Mouse (Mus musculus): ENCODE results near the gene Gm11037.

The Gm11037 gene

DNA sequence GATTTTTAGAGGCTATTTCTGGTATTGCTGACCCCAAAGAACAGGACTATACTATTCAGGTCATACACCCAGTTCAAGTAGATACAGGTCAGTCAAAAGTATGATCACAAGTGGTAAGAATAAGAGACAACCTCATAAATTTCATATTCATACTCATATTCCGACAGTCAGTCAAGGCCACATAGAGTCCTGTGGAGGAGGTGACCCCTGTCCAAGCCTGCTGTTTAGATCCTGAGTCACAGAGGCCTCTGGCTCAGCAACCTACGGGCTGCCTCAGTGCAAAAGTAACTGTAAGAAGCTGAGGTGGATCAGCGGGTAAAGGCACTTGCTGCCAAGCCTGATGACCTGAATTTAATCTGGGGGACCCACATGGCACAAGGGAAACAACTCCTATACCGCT lies 20.7 kb downstream of the Gm11037 start:
- DNase-seq = no peak

GRCm38 (mm10) chr2:131156987-131157386 lies 23.7 kb downstream of the Gm11037 start:
- no peak for DNase-seq

DNA sequence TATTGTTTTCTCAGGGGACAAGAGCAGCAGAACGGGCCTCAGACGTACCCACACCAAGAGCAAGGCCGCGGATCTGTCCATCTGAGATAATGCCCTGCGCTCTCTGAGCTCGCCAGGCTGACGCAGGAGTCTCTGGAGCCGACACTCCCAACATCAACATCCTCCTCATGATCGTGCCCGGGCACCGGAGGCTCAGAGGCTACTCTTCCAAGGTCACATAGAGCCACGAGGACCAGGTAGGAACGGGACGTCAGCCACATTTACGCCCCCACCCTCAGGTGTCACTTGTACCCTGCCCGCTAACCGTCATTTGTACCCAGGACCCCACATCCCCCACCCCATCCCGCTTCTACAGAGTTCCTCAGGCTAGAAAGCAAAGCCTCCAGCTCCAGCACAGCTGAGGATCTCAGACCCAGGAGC lies 26.2 kb downstream of the Gm11037 start:
- DNase-seq = no peak

DNA sequence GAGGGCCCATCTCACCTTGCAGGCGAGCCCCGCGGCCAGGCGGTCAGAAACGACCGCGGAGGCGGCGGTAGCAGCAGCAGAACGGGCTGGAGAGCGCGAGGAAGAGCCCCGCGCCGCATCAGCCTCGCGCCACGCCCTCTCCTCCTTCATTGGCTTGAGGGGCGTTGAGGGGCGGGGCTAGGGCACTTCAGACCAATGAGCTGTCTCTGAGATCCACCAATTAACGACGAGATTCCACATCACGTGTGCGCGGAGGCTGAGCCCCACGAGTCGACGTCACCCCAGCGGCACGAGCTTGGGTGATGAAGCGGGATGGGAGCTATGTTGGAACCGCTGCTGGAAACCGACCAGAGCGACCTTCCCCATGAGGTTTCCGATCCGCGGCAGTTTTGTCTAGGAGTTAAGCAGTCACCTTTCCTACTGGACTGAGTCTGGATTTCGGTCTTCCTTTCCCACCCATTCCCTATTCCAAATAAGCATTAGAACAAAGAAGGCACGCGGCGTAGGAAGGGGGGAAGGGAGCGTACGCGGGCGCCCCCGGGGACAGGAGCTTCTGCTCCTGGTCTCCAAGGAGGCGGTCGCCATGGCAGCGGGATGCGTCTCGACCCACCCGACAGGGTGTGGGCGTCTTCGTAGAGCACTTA lies 26.8 kb downstream of the Gm11037 start, which contains the start of gene 1700037H04Rik:
TSS of gene 1700037H04Rik (minus strand) at position 144 of the 644 bp plus-strand sequence.
- peak; percentile 99 for DNase-seq

DNA sequence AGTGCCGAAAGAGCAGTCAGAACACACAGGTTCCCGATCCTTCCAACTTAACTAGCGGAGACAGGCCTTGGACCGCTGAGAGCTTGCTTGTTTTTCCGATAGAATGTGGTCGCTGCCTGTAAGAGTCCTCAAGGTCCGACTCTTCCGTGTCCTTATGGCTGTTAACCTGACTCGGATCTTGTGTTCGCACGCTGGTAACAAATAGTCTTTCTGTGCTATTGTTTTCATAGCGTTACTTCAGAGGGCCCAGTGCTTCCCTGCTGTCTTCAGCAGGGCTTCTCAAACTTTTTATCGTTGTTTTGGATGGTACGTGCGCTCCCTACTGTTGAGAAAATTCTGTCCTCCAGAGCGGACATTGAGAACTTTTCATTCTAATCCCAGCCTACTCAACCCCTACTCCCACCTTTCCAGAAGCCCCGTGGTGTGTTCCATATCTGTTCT lies 27.4 kb downstream of the Gm11037 start:
- DNase-seq = no peak

DNA sequence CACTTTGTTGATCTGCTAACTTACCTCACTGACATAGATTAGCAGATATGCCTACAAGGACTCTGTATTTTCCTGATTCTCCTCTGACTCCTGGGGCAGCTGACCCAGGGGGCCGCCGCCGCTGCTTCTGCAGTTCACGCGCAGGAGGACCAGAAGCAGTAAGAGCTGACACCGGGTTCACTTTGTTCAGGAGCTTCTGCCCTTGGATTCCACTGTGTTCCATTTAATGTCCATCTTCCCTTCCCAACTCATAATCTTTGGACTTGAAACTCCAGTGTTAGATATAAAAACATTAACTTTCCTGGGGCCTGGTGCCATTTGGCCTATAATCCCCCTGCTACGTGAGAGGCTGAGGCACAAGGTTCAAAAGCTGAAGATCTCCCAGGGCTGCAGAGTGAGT lies 30.6 kb downstream of the Gm11037 start:
- no peak for DNase-seq

DNA sequence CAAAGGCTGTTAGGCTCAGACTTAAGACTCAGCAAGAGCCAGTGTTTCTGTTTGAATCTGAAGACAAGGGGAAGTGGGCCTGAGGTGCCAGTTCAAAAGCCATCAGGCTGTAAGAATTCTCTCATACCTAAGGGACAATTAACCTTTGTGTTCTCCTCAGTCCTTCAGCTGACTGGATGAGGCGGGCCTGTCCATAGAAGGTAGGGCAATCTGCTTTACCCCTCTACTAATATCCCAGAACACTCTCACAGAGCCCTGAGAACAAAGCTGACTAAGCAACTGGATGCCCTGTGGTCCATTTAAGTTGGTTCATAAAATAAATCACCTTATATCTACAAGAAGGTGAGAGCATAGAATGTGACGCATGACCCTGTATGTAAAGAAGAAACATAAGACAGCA lies 32.9 kb downstream of the Gm11037 start:
- no peak for DNase-seq

GRCm38 (mm10) chr2:131167984-131168383 lies 34.7 kb downstream of the Gm11037 start:
- no peak for DNase-seq

DNA sequence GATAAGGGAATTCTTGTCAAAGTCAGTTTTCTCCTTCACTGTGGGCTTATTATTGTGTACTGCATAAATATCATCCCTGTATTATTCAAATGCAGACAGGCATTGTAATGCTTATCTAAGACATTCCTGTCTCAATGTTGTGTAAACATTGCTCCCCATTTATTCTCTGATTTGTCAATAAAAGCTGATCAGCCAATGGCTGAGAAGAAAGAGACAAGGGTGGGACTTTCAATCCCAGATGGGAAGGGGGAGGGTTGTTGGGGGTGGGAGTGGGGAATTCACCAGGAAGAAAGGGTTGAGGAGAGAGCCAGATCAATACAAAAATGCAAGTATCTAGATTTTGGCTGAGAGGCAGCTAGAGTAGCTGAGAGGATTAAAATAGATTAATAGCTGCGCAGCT lies 35.6 kb downstream of the Gm11037 start:
- DNase-seq = no peak

GRCm38 (mm10) chr2:131170936-131171335 lies 37.6 kb downstream of the Gm11037 start:
- DNase-seq = no peak

DNA sequence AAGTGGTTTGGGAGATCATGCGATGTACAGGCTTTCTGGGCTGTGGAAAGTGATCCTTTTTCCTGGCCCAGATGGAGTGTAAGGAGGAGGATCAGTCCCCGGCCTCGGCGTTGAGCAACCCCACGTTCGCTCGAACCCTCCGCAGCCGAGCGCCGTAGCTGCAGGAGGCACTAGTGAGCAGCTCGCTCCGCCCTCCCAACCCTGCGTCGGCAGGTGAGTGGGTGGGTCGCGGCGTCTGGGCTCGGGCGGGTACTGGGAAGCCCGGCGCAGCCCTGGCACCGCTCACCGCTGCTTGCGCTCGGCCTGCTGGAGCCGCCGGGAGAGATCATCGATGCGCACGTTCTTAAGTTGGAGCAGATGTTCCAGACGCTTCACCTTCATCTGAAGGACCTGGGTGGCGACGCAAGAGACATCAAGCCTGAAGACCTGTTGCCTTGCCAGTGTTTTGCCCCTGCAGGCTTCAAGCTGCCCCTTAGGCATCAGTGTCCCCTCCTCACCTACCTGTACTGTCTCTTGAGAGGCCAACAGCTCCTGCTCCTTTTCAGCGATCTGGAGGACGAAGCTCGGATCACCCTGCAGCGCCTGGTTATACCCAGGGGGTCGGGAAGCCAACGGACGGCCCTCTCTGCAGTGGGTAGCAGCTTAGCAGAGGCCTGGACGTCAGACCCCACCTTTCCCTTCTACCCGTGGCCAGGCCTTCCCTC lies 38.3 kb downstream of the Gm11037 start:
- no peak for DNase-seq

- DNase-seq = no peak
These were observed 39.0 kb downstream of the Gm11037 start for GRCm38 (mm10) chr2:131172322-131172721.

DNA sequence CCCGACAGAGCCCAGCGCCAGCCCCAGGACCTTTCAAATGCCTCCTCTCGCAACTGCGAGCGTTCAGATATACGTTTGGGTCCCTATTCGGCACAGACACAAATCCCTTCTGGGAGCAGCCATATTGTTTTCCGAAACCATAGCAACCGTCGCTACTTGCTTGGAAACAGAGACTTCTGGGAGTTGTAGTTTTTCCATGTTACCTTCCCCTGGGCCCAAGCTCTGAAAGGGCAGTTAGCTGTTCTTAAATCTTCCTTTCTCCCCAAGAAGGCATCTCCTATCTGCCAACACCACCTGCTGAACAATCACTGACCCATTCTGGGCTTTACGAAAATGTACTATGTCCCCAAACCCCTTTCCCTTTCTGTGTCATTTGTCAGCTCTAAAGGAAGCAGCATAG lies 41.4 kb downstream of the Gm11037 start:
- peak; percentile 93 for DNase-seq

- no peak for DNase-seq
These were observed 42.1 kb downstream of the Gm11037 start for GRCm38 (mm10) chr2:131175286-131175944.

- DNase-seq = no peak
These were observed 42.6 kb downstream of the Gm11037 start for GRCm38 (mm10) chr2:131175945-131176309.

DNA sequence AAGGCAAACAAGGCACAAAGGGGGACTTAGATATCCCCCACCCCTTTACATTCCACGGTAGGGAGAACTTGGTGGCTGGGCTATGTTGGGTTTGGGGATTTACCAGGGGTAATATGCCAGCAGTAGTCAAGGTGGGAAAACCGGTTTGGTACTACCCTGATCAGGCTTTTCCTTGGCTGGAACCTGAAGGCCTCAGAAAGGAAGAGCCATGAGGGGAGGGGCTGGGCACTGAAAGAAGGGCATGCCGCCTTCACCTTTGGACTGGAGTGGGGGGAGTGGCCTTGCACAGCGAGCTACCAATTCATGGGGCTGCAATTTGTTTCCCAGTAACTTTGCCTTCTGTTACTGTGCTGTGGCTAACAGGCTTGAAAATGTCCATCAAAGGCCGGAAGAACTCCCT lies 43.2 kb downstream of the Gm11037 start:
- no peak for DNase-seq

GRCm38 (mm10) chr2:131177932-131178331 lies 44.6 kb downstream of the Gm11037 start:
- no peak for DNase-seq

GRCm38 (mm10) chr2:131178828-131179245 lies 45.5 kb downstream of the Gm11037 start:
- DNase-seq = no peak

DNA sequence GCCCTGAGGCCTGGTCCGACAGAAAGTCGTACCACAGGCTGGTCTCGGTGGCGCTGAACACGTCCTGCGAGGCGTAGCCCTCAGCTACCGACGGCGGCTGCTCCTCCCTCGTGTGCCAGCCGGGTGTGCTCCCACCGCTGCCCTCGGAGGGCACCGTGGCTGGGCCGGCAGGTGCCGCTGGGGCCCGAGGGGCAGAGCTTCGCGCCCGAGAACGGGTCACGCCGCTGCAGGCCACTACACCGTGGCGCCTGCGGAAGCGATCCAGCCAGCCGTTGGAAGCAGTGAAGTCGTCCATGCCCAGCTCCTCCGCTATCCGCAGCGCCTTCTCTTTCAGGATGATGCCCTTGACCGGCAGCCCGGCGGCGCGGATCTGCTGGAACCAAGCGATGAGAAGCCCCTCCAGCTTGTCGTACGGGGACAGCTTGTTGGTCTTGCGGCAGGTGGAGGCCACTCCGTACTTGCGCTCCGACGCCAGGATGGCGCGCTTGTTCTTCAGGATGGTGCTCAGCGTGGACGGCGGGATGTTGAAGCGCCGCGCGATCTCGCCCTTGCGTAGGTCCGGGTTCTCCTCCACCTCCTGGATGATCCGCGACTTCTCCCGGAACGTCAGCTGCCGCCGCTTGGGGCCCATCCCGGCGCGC lies 46.1 kb downstream of the Gm11037 start:
- peak; percentile 84 for DNase-seq

GRCm38 (mm10) chr2:131179990-131180587 lies 46.8 kb downstream of the Gm11037 start, which contains the start of gene Cenpb:
Cenpb (minus strand) TSS chr2:131180067.
- DNase-seq = peak; percentile 92
